Mouse (Mus musculus): ENCODE results near the gene Plce1. TPM values are rescaled to one million over a fixed set of nuclear protein-coding genes. Genes with fewer than 3 reads are reported as not detected.

Gene Plce1
- total and polyA plus RNA-seq, 2 experiments from 2014 or later = 5.2 to 10.0 TPM

DNA sequence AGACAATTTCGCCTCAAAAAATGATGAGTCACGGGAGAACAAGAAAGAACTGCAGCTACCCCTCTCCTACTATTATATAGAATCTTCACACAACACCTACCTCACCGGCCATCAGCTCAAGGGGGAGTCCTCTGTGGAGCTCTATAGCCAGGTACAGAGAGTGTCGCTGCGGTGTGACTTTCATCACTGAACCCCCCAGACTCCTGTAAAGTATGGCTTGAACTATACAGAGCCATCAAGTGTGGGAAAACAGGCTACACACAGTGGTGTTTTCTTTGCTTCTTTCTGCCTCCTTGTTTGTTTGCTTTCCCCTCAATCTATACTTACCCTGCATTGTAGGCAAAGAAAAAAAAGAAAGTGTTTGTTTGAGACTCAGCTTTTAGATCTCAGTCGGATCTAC lies 247.9 kb downstream of the Plce1 start:
- ATAC-seq (peak; percentile 32; the same call in 1 of the 2 replicates), DNase-seq (ENCODE audit: low spot score) (no peak)
- Histone ChIP-seq H3K36me3 (ENCODE audit: insufficient read depth, low read length) (no peaks in the 10 kb centered on the region), H3K4me2 (ENCODE audit: low read depth, low read length) (no peak overlapping the region), H3K27ac (peak overlapping the region; percentile 48; the same call in 1 of the 2 replicates), H3K9ac (replicated peaks; ENCODE audit: low read length) (no peak overlapping the region), H3K9me3 (ENCODE audit: low read length) (no peaks in the 10 kb centered on the region), H3K27me3 (ENCODE audit: insufficient read depth, low read length) (no peaks in the 10 kb centered on the region), H3K4me3 (ENCODE audit: low read length) (no peak overlapping the region), H3K4me1 (ENCODE audit: insufficient read depth, low read length) (no peaks in the 10 kb centered on the region; the same call in 1 of the 2 replicates)
- TF ChIP-seq CTCF (IDR thresholded peaks at IDR 0.05; ENCODE audit: low read depth) = no peak
- WGBS = 69% methylated on average over 6 of the region's 6 CpGs

GRCm38 (mm10) chr19:38729264-38729663 lies 248.4 kb downstream of the Plce1 start:
- H3K4me3 ChIP-seq (ENCODE audit: low read length) = no peak overlapping the region
- no peak for TF ChIP-seq CTCF (IDR thresholded peaks at IDR 0.05; ENCODE audit: low read depth)
- H3K27ac ChIP-seq = no peak overlapping the region
- H3K4me1 ChIP-seq (ENCODE audit: insufficient read depth, low read length) = no peaks in the 10 kb centered on the region; the same call in 1 of the 2 replicates
- ATAC-seq (peak; percentile 83), DNase-seq (ENCODE audit: low spot score) (peak; percentile 69)
- H3K27me3 ChIP-seq (ENCODE audit: insufficient read depth, low read length) = no peaks in the 10 kb centered on the region
- H3K9me3 ChIP-seq (ENCODE audit: low read length) = no peaks in the 10 kb centered on the region
- no peak overlapping the region for H3K9ac ChIP-seq (replicated peaks; ENCODE audit: low read length)
- 14% methylated on average over 3 of the region's 3 CpGs for WGBS
- no peaks in the 10 kb centered on the region for H3K36me3 ChIP-seq (ENCODE audit: insufficient read depth, low read length)
- H3K4me2 ChIP-seq (ENCODE audit: low read depth, low read length) = no peak overlapping the region

- DNase-seq (ENCODE audit: low spot score) (no peak), ATAC-seq (no peak)
- WGBS = 87% methylated on average over 8 of the region's 8 CpGs
- Histone ChIP-seq H3K9me3 (ENCODE audit: low read length) (no peaks in the 10 kb centered on the region), H3K4me1 (ENCODE audit: insufficient read depth, low read length) (no peaks in the 10 kb centered on the region), H3K27me3 (ENCODE audit: insufficient read depth, low read length) (no peaks in the 10 kb centered on the region), H3K27ac (no peak overlapping the region; the same call in 1 of the 2 replicates), H3K4me3 (ENCODE audit: low read length) (no peak overlapping the region), H3K36me3 (ENCODE audit: insufficient read depth, low read length) (no peaks in the 10 kb centered on the region), H3K4me2 (ENCODE audit: low read depth, low read length) (no peak overlapping the region), H3K9ac (replicated peaks; ENCODE audit: low read length) (no peak overlapping the region)
- no peak for TF ChIP-seq CTCF (IDR thresholded peaks at IDR 0.05; ENCODE audit: low read depth)
These were observed 263.6 kb downstream of the Plce1 start for GRCm38 (mm10) chr19:38744546-38744945.

- Histone ChIP-seq H3K27me3 (ENCODE audit: insufficient read depth, low read length) (no peaks in the 10 kb centered on the region), H3K4me1 (ENCODE audit: insufficient read depth, low read length) (no peaks in the 10 kb centered on the region), H3K4me3 (ENCODE audit: low read length) (no peak overlapping the region), H3K36me3 (ENCODE audit: insufficient read depth, low read length) (no peaks in the 10 kb centered on the region), H3K27ac (0 out of 2 replicates have a peak overlapping the region, but pooled peaks have one; percentile 4), H3K9me3 (ENCODE audit: low read length) (no peaks in the 10 kb centered on the region), H3K9ac (replicated peaks; ENCODE audit: low read length) (no peak overlapping the region), H3K4me2 (ENCODE audit: low read depth, low read length) (no peak overlapping the region)
- no peak for TF ChIP-seq CTCF (IDR thresholded peaks at IDR 0.05; ENCODE audit: low read depth)
- ATAC-seq = no peak
- DNase-seq (ENCODE audit: low spot score) = no peak
- 70% methylated on average over 10 of the region's 10 CpGs for WGBS
These were observed 265.0 kb downstream of the Plce1 start for GRCm38 (mm10) chr19:38745810-38746491.

- ATAC-seq = no peak
- whole genome bisulfite sequencing = 68% methylated on average over 6 of the region's 6 CpGs
- no peak for DNase-seq (ENCODE audit: low spot score)
These were observed 265.6 kb downstream of the Plce1 start for GRCm38 (mm10) chr19:38746492-38747014.

DNA sequence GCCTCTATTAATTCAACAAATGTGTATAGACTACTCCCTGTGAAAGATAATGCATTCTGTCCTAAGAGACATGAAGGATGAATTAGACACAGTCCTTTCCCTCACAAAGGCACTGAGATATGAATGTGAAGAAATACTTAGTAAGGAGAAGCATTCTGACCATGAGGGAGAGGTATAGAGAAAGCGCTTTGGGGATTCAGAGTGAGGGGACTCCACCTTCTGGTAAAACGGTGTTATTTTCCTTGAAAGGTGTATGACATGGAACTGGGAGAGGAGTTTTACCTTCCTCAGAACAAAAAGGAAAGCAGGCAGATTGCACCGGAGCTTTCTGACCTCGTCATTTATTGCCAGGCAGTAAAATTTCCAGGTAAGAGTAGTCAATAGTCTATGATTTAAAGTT lies 269.3 kb downstream of the Plce1 start:
- ATAC-seq = no peak
- DNase-seq (ENCODE audit: low spot score) = peak; percentile 32

More at GRCm38 (mm10) chr19:38746492-38747014, 265.6 kb downstream of the Plce1 start:
- Histone ChIP-seq H3K27me3 (ENCODE audit: insufficient read depth, low read length) (no peaks in the 10 kb centered on the region), H3K9ac (replicated peaks; ENCODE audit: low read length) (no peak overlapping the region), H3K9me3 (ENCODE audit: low read length) (no peaks in the 10 kb centered on the region), H3K4me3 (ENCODE audit: low read length) (no peak overlapping the region), H3K4me2 (ENCODE audit: low read depth, low read length) (no peak overlapping the region), H3K4me1 (ENCODE audit: insufficient read depth, low read length) (no peaks in the 10 kb centered on the region), H3K36me3 (ENCODE audit: insufficient read depth, low read length) (no peaks in the 10 kb centered on the region), H3K27ac (0 out of 2 replicates have a peak overlapping the region, but pooled peaks have one; percentile 4)
- no peak for TF ChIP-seq CTCF (IDR thresholded peaks at IDR 0.05; ENCODE audit: low read depth)

DNA sequence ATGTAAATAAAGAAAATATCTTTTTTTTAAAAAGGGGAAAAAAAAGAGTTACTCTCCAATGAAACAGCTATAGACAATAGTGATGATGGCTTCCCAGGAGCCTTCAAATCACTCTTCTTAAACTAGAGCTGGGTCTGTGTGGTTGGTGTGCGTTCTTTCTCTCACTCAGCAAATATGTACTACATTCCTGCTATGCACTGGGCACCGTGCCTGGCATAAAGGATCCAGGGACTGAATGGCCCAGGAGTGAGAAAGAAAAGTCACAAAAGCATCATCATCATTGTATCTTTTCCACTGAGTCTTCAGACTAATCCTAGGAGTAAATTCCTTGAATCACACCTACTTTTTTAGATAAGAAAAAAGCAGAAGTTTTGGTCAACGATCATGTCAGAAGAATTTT lies 276.3 kb downstream of the Plce1 start:
- no peak for ATAC-seq

More for the DNA sequence above, 269.3 kb downstream of the Plce1 start:
- H3K4me1 ChIP-seq (ENCODE audit: insufficient read depth, low read length) = no peaks in the 10 kb centered on the region
- H3K36me3 ChIP-seq (ENCODE audit: insufficient read depth, low read length) = no peaks in the 10 kb centered on the region
- 72% methylated on average over 4 of the region's 4 CpGs for WGBS
- TF ChIP-seq CTCF (IDR thresholded peaks at IDR 0.05; ENCODE audit: low read depth) = peak; percentile 57
- H3K27me3 ChIP-seq (ENCODE audit: insufficient read depth, low read length) = no peaks in the 10 kb centered on the region
- H3K9ac ChIP-seq (replicated peaks; ENCODE audit: low read length) = no peak overlapping the region
- H3K27ac ChIP-seq = no peak overlapping the region
- H3K9me3 ChIP-seq (ENCODE audit: low read length) = no peaks in the 10 kb centered on the region
- no peak overlapping the region for H3K4me3 ChIP-seq (ENCODE audit: low read length)
- no peak overlapping the region for H3K4me2 ChIP-seq (ENCODE audit: low read depth, low read length)

More for the DNA sequence above, 276.3 kb downstream of the Plce1 start:
- no peak for TF ChIP-seq CTCF (IDR thresholded peaks at IDR 0.05; ENCODE audit: low read depth)
- WGBS = 65% methylated on average over 3 of the region's 3 CpGs
- no peaks in the 10 kb centered on the region for H3K9me3 ChIP-seq (ENCODE audit: low read length)
- H3K36me3 ChIP-seq (ENCODE audit: insufficient read depth, low read length) = no peaks in the 10 kb centered on the region
- no peaks in the 10 kb centered on the region for H3K4me1 ChIP-seq (ENCODE audit: insufficient read depth, low read length)
- no peak overlapping the region for H3K9ac ChIP-seq (replicated peaks; ENCODE audit: low read length)
- no peak overlapping the region for H3K4me2 ChIP-seq (ENCODE audit: low read depth, low read length)
- no peak overlapping the region for H3K4me3 ChIP-seq (ENCODE audit: low read length)
- no peak for DNase-seq (ENCODE audit: low spot score)
- H3K27ac ChIP-seq = no peak overlapping the region
- H3K27me3 ChIP-seq (ENCODE audit: insufficient read depth, low read length) = no peaks in the 10 kb centered on the region
